Mouse (Mus musculus): ENCODE measurements around the gene Pla2g6.

The Pla2g6 gene

DNA sequence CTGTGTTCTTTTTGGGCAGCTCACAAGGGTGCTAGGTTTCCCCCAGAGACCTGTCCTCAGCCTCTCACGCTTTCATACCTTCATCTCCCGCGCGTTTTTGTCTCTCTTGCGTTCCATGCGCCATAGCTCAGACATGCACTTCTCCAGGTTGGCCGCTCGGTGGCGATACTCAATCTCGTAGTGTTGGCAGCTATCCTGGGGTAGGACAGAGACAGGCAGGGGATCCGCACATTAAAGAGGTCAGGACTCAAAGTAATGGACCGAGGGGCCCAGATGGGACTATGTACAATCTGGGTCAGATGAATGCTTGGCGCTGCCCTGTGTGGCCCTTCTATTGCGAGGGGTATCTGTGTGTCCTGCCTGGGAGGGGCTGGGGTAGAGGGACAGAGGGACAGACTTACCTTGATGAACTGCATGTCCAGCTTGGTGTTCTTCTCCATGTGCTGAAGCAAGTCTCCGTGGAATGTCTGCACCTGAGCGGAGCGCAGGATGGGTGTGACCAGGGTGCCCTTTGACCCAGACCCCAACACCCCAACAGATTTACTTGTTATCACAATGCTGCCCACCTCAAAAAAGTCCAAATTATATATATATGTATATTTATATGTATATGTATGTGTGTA is 57.0 kb downstream of the Pla2g6 start:
- no peak for DNase-seq (ENCODE audit: low spot score in 2 of 2)

DNA sequence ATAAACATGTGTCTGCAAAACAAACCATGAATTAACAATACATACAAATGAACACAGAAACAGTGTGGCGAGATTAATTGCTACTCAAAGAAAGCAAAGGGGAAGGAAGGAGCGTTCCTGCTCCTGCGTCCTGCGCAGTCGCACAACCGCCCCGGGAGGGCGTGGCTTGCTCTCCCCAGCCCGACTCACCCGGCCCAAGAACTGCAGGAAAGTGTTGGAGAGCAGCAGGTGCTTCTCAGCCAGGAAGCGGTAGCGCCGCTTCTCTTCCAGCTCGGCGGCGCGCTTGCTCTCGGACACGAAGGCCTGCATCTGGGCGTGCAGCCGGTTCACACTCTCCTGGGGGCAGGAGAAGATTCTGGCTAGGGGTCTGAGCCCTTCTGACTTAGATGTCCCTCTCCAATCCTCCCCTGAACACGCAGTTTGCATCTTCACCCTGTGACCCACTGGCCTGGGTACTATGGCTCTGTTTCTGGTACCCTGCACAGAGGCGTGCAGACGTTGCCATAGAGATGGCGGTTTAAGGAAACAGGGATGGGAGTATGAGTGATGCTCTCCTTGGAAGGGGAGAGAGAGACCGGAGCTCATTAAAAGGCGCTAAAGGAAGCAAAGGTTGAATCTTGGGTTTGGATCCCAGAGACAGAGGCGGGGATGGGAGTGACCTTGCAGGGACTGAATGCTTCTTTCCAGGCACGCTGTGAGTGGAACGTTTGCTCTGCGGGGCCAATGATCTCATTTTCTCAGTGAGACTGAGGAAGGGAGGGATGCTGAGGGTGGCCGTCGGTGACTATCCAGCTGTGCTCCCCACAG is 57.7 kb downstream of the Pla2g6 start:
- DNase-seq (ENCODE audit: low spot score in 2 of 2): peak; percentile 58 to 76

DNA sequence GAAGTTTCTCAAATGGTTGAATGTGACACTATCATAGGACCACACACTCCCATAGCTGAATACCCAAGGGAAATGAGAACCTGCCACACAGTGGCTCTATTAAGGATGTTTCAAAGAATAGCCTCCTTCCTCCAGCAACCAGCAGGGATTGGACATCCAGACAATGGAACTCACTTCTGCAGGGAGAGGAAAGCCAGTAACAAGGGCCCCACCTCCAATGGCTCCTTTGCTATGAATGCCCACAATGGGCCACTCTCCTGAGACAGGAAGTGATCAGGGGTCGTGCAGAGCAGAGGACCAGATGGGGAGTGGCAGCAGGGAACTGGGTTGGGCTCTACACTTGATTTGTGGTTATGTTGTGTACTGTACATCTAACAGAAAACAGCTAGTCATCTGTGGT is 59.7 kb downstream of the Pla2g6 start:
- DNase-seq (ENCODE audit: low spot score in 2 of 2): no peak

DNA sequence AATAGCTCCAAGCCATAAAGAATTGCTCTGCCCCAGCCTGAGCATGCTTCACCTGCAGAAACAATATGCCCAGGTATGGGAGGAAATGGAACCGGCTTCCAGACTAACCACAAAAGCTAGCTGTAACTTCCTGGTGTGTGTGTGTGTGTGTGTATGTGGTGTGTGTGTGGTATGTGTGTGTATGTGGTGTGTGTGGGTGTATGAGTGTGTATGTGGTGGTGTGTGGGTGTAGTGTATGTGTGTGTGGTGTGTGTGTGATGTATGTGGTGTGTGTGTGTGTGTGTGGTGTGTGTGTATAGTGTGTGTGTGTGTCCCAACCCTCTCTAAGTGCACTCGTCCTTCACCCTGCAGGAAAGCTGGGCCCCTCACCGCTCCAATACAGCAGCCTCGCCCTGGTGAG is 62.8 kb downstream of the Pla2g6 start:
- no peak for DNase-seq (ENCODE audit: low spot score in 2 of 2)

DNA sequence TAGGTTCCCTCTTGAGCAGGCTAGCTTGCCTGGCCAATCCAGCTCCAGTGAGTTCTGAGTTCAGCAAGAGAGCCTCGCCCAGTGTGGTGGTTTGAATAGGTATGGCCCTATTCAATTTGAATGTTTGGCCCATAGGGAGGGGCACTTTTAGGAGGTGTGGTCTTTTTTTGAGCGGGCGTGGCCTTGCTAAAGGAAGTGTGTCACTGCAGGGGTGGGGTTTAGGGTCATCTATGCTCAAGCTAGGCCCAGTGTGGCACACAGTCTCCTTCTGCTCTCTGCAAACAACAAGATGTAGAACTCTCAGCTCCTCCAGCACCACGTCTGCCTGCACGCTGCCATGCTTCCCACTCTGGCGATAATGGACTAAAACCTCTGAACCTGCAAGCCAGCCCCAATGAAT is 64.5 kb downstream of the Pla2g6 start:
- no peak for DNase-seq (ENCODE audit: low spot score in 2 of 2)

DNA sequence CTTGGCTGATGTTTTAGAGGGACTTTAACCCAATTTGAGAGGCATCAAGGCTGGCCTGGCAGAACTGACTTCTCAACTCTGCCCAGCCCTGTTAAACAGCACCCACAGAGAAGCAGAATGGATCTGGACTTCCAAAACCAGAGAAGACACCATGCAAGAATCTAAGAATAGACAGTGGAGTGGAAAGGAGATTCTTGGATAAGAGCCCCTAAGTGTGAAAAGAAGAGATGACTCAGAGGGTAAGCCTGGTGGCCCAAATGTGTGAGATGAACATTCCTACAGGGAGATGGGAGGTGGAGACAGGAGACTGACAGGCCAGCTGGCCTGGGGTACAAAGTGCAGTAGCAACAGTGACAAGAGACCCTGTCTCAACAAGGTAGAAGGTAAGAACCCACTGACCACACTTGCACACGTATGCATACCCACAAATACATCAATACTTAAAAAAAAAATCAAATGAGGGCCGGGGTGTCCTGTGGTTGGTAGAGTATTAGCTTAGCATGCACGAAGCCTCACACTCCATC is 65.3 kb downstream of the Pla2g6 start:
- DNase-seq (ENCODE audit: low spot score in 2 of 2): no peak

DNA sequence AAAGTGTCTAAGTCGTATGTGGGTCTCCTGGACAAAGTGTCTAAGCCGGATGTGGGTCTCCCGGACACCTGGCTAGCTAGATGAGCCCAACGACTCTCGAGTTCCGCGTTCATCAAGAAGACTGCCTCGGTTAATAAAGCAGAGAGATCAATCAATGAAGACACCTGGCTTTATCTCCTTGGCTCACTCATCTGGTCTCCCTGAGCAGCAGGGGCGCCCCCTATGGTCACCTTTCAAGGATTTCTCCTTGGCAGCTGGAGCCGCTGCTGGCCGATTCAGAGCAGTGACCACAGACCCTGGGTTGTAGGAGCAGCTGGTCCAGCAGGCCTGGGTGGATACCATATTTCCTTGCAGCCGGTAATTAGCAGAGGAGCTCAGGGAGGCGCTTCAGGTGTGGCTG is 65.8 kb downstream of the Pla2g6 start:
- no peak for DNase-seq (ENCODE audit: low spot score in 2 of 2)

DNA sequence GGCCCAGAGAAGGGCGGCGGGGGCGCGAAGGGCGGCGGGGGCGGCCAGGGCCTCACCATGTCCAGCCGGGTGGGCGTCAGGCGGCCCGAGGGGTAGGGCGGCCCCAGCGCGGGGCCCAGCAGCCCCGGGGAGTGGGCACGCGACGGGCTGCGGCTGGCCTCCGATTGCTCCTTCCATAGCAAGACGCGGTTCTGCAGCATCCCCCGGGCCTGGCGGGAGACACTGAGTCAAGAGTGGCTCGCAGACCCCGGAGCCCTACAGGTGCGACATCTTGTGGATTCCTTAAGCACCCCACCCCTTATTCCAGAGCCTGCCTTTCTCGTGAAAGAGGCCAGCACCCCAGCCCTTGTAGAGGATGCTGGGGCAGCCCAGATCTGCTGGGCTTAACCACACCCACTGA is 66.4 kb downstream of the Pla2g6 start:
- DNase-seq (ENCODE audit: low spot score in 2 of 2): no peak

DNA sequence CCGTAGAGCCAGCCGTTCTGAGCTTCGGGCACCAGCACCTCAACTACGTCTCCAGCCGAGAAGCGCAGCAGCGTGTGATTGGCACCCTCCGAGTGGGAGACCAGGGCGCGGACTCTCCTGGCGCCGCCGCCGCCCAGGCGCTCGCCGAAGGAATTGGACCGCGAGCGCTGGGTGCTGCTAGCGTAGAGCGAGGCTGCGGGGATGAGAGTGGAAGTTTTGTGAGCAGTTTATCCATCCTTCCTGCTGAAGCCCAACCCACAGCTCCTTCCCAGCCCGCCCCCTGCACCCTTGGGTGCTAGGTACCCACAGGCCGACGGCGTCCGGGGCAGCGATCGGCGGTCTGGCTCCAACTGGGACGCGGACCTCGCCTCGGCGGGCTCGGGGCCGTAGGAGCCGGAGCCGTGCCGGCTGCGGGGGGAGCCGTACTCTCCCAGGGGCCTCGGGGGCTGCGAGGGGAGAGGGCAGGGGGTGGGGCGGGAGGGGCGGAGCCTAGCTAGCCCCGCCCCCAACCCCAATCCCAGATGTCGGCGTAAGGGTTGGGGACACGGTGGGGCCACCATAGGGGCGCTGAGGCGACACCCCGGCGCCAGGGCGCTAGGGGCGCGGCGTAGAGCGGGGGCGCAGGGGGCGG is 67.0 kb downstream of the Pla2g6 start:
- no peak for DNase-seq (ENCODE audit: low spot score in 2 of 2)

DNA sequence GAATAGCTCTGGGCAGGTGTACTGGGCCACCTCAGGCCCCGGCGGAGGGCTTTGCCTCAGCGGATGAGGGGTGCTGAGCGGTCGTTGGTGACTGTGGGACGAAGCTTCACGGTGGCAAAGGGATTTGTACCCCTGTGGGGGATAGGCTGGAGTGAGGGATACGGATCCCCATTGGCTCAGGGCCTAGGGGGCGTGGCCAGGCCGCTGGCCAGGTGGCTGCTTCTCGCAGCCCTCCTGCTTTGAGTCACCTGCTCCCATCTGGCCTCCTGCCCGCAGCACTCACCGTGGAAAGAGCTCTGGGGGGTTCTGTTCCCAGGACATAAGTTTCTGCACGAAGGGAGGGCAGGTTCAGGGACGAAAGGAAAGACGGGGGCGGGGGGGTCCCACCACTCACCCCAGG is 69.7 kb downstream of the Pla2g6 start:
- DNase-seq (ENCODE audit: low spot score in 2 of 2): no peak

DNA sequence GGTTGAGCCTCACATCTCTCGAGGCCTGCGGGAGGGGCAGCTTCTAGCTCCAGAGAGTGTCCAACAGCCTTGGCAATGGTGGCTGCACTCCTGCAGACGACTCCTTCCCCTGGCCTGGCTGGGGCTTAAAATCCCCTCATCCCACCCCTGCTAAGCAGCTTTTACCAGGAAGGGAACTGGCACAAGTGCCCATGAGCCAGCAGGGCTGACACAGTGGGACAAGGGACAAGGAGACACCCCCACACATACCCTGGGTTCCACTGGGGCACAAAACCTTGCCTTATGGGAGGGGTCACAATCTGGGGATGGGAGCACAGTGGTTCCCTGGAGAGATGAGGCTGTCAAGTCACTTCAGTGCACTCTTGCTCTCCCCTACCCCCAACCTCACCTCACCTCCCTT is 73.5 kb downstream of the Pla2g6 start, which contains the start of gene Slc16a8:
Gene Slc16a8, minus strand, starts transcription at position 101 of the 400 bp plus-strand sequence.
- DNase-seq (ENCODE audit: low spot score in 2 of 2): no peak

DNA sequence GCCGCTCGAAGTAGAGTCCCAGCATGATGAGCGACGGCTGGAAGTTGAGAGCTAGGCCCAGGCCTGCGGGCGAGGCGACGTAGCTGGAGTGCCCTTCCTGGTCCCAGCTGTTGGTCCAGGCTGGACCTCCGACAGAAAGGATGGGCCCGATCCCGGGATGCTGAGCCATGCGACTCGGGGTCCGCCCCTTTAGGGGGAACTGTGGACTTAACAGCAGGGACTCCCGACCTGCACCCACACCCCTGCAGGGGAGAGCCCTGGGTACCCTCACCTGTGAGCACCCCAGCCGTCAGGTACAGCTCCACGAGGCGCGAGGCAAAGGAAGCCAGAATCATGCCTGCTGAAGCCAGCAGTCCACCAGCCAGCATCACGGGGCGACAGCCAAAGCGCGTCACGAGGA is 75.6 kb downstream of the Pla2g6 start:
- no peak for DNase-seq (ENCODE audit: low spot score in 2 of 2)

DNA sequence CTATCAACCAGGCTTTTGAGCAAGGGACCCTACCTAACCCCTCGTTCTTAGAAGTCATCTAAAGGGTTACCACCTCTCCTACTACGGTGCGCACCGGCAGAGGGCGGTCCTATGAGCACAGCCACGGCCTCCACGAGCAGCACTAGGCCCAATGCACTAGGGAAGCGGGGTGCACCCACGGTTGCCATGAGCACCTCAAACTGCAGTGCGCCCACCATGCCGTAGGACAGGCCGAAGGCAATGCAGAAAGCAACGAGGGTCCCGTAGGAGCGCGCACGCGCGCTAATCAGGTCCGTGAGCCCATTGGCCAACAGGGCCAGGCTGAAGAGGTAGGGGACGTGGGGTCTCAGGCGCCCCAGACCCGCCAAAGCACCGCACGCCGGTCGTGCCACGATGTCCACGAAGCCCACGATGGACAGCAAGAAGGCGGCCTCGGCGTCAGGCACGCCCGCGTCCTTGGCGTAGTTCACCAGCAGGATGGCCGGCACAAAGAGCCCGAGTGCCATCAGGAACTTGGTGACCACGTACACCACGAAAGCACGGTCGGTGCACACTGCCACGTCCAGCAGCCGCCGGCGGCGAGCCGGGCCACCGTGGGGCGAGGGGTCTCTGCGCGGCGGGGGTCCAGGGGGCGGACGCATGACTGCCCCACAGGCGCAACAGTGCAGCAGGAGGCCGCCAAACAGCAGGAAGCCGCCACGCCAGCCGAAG is 76.3 kb downstream of the Pla2g6 start:
- no peak for DNase-seq (ENCODE audit: low spot score in 2 of 2)

DNA sequence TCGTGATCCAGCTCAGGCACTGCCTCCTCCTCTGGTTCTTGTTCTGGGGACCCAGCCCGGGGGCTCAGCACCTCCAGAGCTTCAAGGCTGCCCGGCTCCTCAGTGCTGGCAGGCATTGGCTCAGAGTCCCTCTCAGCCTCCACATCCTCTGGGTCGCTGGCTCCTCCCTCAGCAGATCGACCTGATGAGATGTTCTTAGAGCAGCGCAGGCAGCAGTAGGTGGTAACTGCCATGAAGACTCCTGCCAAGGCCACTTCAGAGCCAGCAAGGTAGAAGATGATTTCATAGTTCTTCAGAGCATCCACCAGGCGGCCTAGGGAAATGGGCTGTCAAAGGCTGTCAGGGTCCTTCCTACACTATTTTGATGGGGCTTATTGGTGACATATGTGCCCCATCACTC is 77.0 kb downstream of the Pla2g6 start:
- DNase-seq (ENCODE audit: low spot score in 2 of 2): no peak

DNA sequence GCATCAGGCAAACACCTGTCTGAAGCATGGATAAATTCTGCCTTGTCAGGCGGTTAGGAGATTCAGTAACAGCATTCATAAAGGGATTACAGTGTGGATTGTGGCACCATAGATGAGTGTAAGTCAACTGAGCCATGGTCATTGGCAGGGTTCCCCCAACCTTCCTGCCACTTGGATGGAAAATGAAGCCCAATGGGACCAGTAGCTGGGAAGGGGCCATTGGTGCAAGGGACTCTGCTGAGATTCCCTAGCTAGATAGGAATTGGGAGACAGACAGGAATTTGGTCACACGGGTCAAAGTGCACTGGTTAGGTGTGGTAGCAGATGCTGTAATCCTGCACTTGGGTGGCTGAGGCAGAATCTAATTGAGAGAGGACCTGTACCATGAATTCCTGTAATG is 78.0 kb downstream of the Pla2g6 start:
- DNase-seq (ENCODE audit: low spot score in 2 of 2): no peak

DNA sequence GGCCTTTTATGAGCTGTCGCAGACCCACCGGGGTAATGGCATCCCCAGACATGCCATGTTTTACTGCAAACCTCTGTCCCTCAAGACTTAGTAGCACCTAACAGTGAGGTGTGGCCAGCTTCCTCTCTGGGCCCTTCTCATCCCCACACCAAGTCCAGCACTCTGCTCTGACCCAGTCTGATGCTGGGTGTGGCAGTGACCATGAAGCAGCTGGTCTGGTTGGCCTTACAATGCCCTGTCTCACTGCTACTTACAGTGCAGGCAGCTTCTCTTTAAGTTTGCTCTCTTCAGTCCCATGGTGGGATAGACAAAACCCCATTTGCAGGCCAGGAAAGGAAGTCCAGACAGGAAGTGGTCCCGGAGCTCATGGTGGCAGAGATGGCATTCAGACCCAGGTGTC is 82.9 kb downstream of the Pla2g6 start:
- no peak for DNase-seq (ENCODE audit: low spot score in 2 of 2)

DNA sequence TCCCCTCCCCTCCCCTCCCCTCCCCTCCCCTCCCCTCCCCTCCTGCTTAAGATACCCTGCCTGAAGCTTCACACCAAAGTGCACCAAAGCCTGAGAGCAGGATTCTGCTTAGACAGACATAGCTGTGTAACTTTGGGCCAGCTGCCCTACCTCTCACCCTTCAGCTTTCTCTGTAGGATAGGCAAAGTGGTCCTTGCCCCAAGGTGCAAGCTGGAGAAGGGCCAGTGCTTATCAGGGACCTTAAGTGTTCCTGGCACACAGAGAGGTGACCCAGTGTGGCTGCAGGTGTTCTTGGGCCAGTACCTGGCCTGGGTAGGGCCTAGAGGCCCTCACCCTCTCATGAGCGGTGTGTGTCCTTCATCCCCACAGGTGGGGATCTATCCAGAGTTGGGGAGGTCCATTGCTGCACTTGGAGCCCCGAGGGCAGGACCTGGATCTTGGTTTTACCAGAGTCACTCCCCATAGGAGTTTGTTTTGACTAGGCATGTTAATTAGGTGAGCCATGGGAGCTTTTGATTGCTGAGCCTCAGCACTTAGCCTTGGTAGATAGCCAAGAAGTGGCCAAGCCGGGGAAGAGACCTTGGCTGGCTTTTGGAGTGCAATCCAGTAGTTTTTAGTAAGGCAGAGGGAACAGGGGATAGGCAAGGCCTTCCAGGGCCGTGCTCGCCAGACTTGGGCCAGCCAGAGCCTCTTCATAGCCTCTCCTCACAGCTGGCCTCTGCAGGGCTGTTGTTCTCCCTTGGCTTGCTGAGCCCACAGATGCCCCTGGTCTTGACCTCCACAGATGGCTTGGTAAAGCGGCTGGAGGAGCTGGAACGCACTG is 83.9 kb downstream of the Pla2g6 start:
- DNase-seq (ENCODE audit: low spot score in 2 of 2): peak; percentile 30 to 38

DNA sequence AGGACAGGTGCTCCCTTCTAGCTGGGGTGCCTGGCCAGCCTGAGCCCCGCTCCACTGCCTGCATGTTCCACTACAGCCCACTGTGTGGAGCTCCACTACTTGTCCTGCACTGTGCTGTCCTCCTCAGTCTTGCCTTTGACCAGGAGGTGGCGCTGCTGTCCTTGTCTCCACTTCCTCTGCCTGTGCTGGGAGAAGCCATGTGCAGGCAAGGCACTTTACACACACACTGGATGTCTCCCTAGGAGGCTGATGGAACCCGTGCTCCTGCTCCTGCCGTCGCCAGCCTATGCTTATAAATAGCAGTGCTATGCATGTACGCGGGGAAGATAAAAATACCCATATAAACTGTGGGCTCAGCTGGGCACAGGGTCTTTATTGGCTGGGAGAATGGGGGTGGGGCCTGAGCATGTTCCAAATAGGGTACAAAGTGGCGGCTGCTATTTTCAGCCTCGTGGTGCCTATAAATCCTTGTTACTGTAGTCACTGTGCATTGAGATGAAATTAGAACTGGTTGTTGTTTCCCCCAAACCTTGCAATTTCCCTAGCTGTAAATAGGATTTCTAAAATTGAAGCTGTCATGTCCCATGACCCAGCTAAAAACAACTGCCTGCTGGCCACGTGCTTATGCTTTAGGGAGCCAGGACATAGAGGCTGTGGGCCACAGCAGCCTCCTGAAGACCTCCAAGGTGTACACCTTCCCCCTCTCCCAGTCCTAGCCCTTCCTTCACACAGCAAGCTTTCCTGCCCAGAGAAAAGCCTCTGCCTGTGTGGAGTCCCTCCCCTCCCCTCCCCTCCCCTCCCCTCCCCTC is 84.8 kb downstream of the Pla2g6 start:
- DNase-seq (ENCODE audit: low spot score in 2 of 2): peak; percentile 91 to 95

DNA sequence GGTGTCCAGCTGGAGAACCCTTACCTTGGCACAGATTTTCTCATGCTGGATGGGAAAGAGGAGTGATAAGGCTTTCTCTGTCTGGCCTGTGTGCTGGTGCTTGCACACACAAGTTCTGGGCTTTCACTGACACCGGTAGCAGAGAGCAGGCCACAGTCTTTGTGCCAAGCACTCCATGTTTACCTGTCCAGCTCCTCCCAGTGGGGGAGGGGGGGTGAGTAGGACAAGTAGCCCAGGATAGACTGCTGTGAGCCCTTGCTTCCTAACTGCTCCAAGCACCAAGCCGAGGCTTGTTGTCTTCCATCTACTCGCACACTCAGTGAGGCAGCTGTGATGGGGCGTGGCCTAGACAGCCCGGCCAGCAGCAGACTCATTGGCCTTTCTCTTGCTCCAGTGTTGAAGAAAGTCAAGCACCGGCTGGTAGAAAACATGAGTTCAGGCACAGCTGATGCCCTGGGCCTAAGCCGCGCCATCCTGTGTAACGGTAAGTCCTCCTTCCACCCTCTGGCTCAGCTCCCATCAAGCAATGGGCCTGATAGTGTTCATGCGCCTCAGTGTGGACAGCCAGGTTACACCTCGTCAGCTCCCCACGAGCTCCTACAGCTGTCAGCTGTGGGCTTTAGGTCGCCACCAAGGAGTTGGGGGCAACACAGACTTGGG is 85.5 kb downstream of the Pla2g6 start:
- no peak for DNase-seq (ENCODE audit: low spot score in 2 of 2)

DNA sequence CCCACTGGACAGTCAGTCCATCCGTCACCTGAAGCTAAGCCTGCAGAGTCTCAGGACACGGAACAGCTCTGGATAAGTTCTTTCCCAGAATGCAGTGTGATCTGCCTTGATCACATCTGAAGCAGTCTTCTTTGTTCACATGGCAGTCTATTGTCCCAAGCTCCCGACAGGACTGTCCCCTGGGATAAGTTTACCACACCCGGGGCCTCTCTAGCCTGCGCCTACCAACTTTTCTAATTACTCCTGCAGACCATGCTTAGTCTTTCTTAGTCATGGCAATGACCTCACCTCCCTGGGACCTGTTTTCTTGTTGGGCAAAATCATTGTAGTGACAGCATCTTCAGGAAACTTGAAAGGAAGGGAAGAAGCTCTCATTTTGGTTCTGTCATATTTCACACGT is 90.2 kb downstream of the Pla2g6 start:
- DNase-seq (ENCODE audit: low spot score in 2 of 2): peak; percentile 36 to 61
